Comparison of ENCODE assay signal across 7 mouse cellular contexts in the genomic region with DNA sequence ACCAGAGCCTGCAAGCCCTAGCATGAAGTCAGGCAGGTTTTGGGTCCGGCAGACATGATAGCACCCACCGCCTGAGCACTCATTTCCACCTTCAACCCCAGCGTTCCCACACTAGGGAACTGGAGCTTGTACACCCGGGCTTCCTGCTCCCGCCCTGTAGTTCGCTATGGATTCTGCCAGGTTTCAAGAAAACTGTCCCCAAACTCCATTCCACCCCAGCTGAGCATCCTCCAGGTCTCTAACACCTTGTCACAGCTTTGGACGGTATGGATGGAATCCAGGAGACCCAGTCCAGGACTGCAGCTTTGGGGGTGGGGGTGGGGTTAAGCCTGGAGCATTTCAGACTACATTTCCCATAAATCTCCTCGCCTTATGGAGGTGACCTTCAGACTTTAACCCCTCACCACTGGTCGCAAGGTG. TPM values are rescaled to one million over a fixed set of nuclear protein-coding genes. Genes with fewer than 3 reads are reported as not detected.
A peak's percentile ranks its signal among the peaks of the same experiment; 100 is the strongest.
DNase-seq lines count a peak whose midpoint lies in the region; ATAC-seq and TF ChIP-seq lines count a peak whose summit lies in the region.

No protein-coding gene starts in this region.

- ATAC-seq in common myeloid progenitor, adult 5-6 weeks (replicated peaks; ENCODE audit: low read depth, poor library complexity, severe bottlenecking) = peak; percentile 62
- peak; percentile 74 for ATAC-seq in intestine, postnatal 0 days
- peak; percentile 67 for ATAC-seq in limb, embryonic 13.5 days (ENCODE audit: low FRiP score, low read depth)
- ATAC-seq in midbrain, embryonic 13.5 days = peak; percentile 89

- no peaks in the 10 kb centered on the region for H3K36me3 ChIP-seq in intestine, postnatal 0 days (ENCODE audit: control insufficient read depth, insufficient read depth)
- H3K36me3 ChIP-seq in limb, embryonic 13.5 days = no peaks in the 10 kb centered on the region
- no peaks in the 10 kb centered on the region for H3K36me3 ChIP-seq in midbrain, embryonic 13.5 days

- 3% methylated on average over 9 of the region's 9 CpGs for WGBS in intestine, postnatal 0 days
- WGBS in limb, embryonic 13.5 days = 3% methylated on average over 9 of the region's 9 CpGs
- 5% methylated on average over 9 of the region's 9 CpGs for WGBS in midbrain, embryonic 13.5 days

- peak; percentile 24 to 34 for DNase-seq in adrenal gland, postnatal 36 days
- peak; percentile 89 for DNase-seq in heart, adult 11 months
- peak; percentile 75 for DNase-seq in yolk sac, embryonic 10.5 days (ENCODE audit: low spot score)

- H3K9ac ChIP-seq in intestine, postnatal 0 days (ENCODE audit: low read depth, low read length) = peak overlapping the region; percentile 43
- H3K9ac ChIP-seq in limb, embryonic 13.5 days = peak overlapping the region; percentile 67
- H3K9ac ChIP-seq in midbrain, embryonic 13.5 days (replicated peaks) = peak overlapping the region; percentile 62

- no peak for TF ChIP-seq CTCF in intestine, postnatal 0 days (IDR thresholded peaks at IDR 0.05; ENCODE audit: low read depth)

- no peak overlapping the region for H3K27ac ChIP-seq in intestine, postnatal 0 days (ENCODE audit: low read depth, low read length)
- H3K27ac ChIP-seq in limb, embryonic 13.5 days = no peak overlapping the region
- no peak overlapping the region for H3K27ac ChIP-seq in midbrain, embryonic 13.5 days

- no peaks in the 10 kb centered on the region for H3K4me1 ChIP-seq in intestine, postnatal 0 days (replicated peaks; ENCODE audit: control insufficient read depth, insufficient read depth, low read length)
- H3K4me1 ChIP-seq in limb, embryonic 13.5 days = peaks cover 8% of the 10 kb centered on the region
- H3K4me1 ChIP-seq in midbrain, embryonic 13.5 days (replicated peaks) = peaks cover 8% of the 10 kb centered on the region; the same call in 1 of the 2 replicates

- peak overlapping the region; percentile 71 for H3K4me2 ChIP-seq in intestine, postnatal 0 days (replicated peaks; ENCODE audit: low read depth)
- H3K4me2 ChIP-seq in limb, embryonic 13.5 days (replicated peaks) = peak overlapping the region; percentile 75
- peak overlapping the region; percentile 76 for H3K4me2 ChIP-seq in midbrain, embryonic 13.5 days (replicated peaks)

- peak overlapping the region; percentile 44 for H3K4me3 ChIP-seq in intestine, postnatal 0 days (ENCODE audit: low read depth, low read length)
- peak overlapping the region; percentile 50 for H3K4me3 ChIP-seq in limb, embryonic 13.5 days
- H3K4me3 ChIP-seq in midbrain, embryonic 13.5 days (replicated peaks) = peak overlapping the region; percentile 49

- no peaks in the 10 kb centered on the region for H3K9me3 ChIP-seq in intestine, postnatal 0 days (ENCODE audit: control insufficient read depth)
- H3K9me3 ChIP-seq in limb, embryonic 13.5 days = no peaks in the 10 kb centered on the region
- no peaks in the 10 kb centered on the region for H3K9me3 ChIP-seq in midbrain, embryonic 13.5 days

- H3K27me3 ChIP-seq in intestine, postnatal 0 days (replicated peaks; ENCODE audit: control insufficient read depth, insufficient read depth, low read length) = no peaks in the 10 kb centered on the region
- no peaks in the 10 kb centered on the region for H3K27me3 ChIP-seq in limb, embryonic 13.5 days
- H3K27me3 ChIP-seq in midbrain, embryonic 13.5 days = no peaks in the 10 kb centered on the region

RNA-seq across cellular contexts. Expression of a gene that starts 26.6 kb away (rescaled TPM):
- 100 to 1,000 TPM; 206 to 799 TPM for total RNA-seq in adrenal gland, postnatal 36 days (2021)
- total RNA-seq in common myeloid progenitor, adult 5-6 weeks (2017) = 52.0 and 75.0 TPM in 2 replicates
- polyA plus RNA-seq in intestine, postnatal 0 days (2015; fragmentation: Nextera tagmentation; extraction: Ambion mirVana) = 1,058 and 1,193 TPM in 2 replicates
- polyA plus RNA-seq in limb, embryonic 13.5 days (2015; fragmentation: Nextera tagmentation; extraction: Ambion mirVana) = 205 and 206 TPM in 2 replicates
- 104 TPM in 2 replicates for polyA plus RNA-seq in midbrain, embryonic 13.5 days (2015; fragmentation: Nextera tagmentation; extraction: Ambion mirVana)

RNA-seq across cellular contexts. Expression of a gene that starts 31.6 kb away (rescaled TPM):
- 10 to 100 TPM; 34.1 to 50.3 TPM for total RNA-seq in adrenal gland, postnatal 36 days (2021)
- 47.8 and 48.7 TPM in 2 replicates for total RNA-seq in common myeloid progenitor, adult 5-6 weeks (2017)
- 28.9 and 29.9 TPM in 2 replicates for polyA plus RNA-seq in intestine, postnatal 0 days (2015; fragmentation: Nextera tagmentation; extraction: Ambion mirVana)
- 38.9 and 41.4 TPM in 2 replicates for polyA plus RNA-seq in limb, embryonic 13.5 days (2015; fragmentation: Nextera tagmentation; extraction: Ambion mirVana)
- 12.9 and 13.6 TPM in 2 replicates for polyA plus RNA-seq in midbrain, embryonic 13.5 days (2015; fragmentation: Nextera tagmentation; extraction: Ambion mirVana)

Comparison
In these comparisons a context has a peak if more than half of its experiments do, and no peak if none do; other contexts are left out.
1. DNase-seq: peak in every context shown above with its lines; median percentile 89 in heart, adult 11 months; 75 in yolk sac, embryonic 10.5 days; 29 in adrenal gland, postnatal 36 days.